Mouse (Mus musculus) adrenal gland, adult 18-20 months (tissue): ENCODE data around the gene Mtpn. TPM values are rescaled to one million over a fixed set of nuclear protein-coding genes. Genes with fewer than 3 reads are reported as not detected.

ENCODE experiments used
- microRNA-seq, 2 experiments: library from miRNA; unstranded; fragments of <30 nt; microRNA quantifications; one replicate each; pipeline ENCODE4 v1.2.0; 2021; ENCODE audit warnings: borderline number of aligned reads in 2 of 2
- total RNA-seq, 2 experiments: library from RNA; stranded (reverse); gene quantifications; 1 replicate in 1 of 2; 2 replicates in 1 of 2; pipeline ENCODE4 v1.2.3; 2021

The Mtpn gene
- total RNA-seq, 2 experiments from 2014 or later, result 116 to 127 TPM

Small RNA genes within 50 kb of the gene (microRNA-seq; reads per million reads assigned to microRNA genes)
- 0 reads per million in 2 experiments for gene Gm23053

Other genes starting within 250 kb of the Mtpn start
- gene Slc13a4, start 231.8 kb downstream of the Mtpn start, total RNA-seq, result under 1 TPM; 0.33 to 0.51 TPM
- gene Fam180a, start 213.7 kb downstream of the Mtpn start, total RNA-seq, result 1 to 10 TPM; 2.4 to 2.5 TPM